Mouse (Mus musculus): Measurements from ENCODE around the gene Zfp27. TPM values are rescaled to one million over a fixed set of nuclear protein-coding genes. Genes with fewer than 3 reads are reported as not detected.

The Zfp27 gene
- polyA plus RNA-seq, 1 experiment, result 13.7 TPM

DNA sequence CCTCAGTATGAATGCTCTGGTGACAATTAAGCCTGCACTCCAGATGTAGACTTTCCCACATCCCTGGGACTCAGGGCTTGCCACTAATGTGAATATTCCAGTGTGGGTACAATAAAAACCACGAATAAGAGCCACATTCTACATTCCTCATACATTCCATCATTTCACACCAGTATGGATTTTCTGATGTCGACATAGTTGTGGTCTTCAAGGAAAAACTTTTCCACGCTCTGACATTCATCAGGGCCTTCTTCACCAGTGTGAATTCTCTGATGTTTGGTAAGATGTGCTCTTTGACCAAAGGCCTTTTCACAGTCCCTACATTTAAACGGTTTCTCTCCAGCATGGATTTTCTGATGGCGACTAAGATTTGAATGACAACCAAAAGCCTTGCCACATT is 61.8 kb downstream of the Zfp27 start:
- no peak overlapping the region for H3K27ac ChIP-seq (ENCODE audit: insufficient read depth, low read length)
- no peaks in the 10 kb centered on the region for H3K27me3 ChIP-seq (ENCODE audit: control insufficient read depth, insufficient read depth, low read length)
- TF ChIP-seq CTCF (IDR thresholded peaks at IDR 0.05; ENCODE audit: borderline replicate concordance, insufficient read depth, low read depth, low read length), result no peak
- no peak for TF ChIP-seq POLR2A (IDR thresholded peaks at IDR 0.05; ENCODE audit: borderline replicate concordance, insufficient read depth, low read length)
- WGBS, result 92% methylated on average over 5 of the region's 5 CpGs
- H3K4me1 ChIP-seq (ENCODE audit: control insufficient read depth, insufficient read depth, low read length), result no peaks in the 10 kb centered on the region
- DNase-seq, result no peak
- H3K4me3 ChIP-seq (replicated peaks; ENCODE audit: insufficient read depth, low read depth, low read length), result no peak overlapping the region

Other genes starting within 250 kb of the Zfp27 start
- not detected in 2 replicates for gene Catsperg2, start 179.5 kb downstream of the Zfp27 start, polyA plus RNA-seq (2012; rRNA removed)
- 11.1 and 12.3 TPM in 2 replicates for gene Zfp84, start 138.0 kb downstream of the Zfp27 start, polyA plus RNA-seq (2012; rRNA removed)
- 9.8 and 10.4 TPM in 2 replicates for gene Zfp30, start 122.6 kb downstream of the Zfp27 start, polyA plus RNA-seq (2012; rRNA removed)
- gene Zfp790, start 90.5 kb downstream of the Zfp27 start, polyA plus RNA-seq (2012; rRNA removed), result 10.7 and 11.1 TPM in 2 replicates
- gene Zfp940, start 52.9 kb downstream of the Zfp27 start, polyA plus RNA-seq (2012; rRNA removed), result 10.6 and 10.8 TPM in 2 replicates
- 12.7 and 13.6 TPM in 2 replicates for gene Zfp420, start 46.6 kb downstream of the Zfp27 start, polyA plus RNA-seq (2012; rRNA removed)
- gene Zfp383, start 1.7 kb upstream of the Zfp27 start, polyA plus RNA-seq (2012; rRNA removed), result 13.4 and 14.0 TPM in 2 replicates
- 15.4 and 17.3 TPM in 2 replicates for gene Zfp74, start 47.5 kb upstream of the Zfp27 start, polyA plus RNA-seq (2012; rRNA removed)
- gene Zfp568, start 77.4 kb upstream of the Zfp27 start, polyA plus RNA-seq (2012; rRNA removed), result 3.3 and 4.2 TPM in 2 replicates
- gene Zfp14, start 144.8 kb upstream of the Zfp27 start, polyA plus RNA-seq (2012; rRNA removed), result 14.8 and 18.3 TPM in 2 replicates
- gene Zfp82, start 166.3 kb upstream of the Zfp27 start, polyA plus RNA-seq (2012; rRNA removed), result 2.7 and 2.9 TPM in 2 replicates
- 0.27 and 0.65 TPM in 2 replicates for gene Gm26920, start 183.8 kb upstream of the Zfp27 start, polyA plus RNA-seq (2012; rRNA removed)
- gene Zfp566, start 184.0 kb upstream of the Zfp27 start, polyA plus RNA-seq (2012; rRNA removed), result 5.5 and 6.1 TPM in 2 replicates
- 46.3 and 46.6 TPM in 2 replicates for gene Zfp260, start 188.2 kb upstream of the Zfp27 start, polyA plus RNA-seq (2012; rRNA removed)
- gene Zfp382, start 215.4 kb upstream of the Zfp27 start, polyA plus RNA-seq (2012; rRNA removed), result 7.1 and 8.3 TPM in 2 replicates

Data from cerebellum, adult 2 months (tissue).